Mouse (Mus musculus): ENCODE results near the gene Adgrf5. TPM values are rescaled to one million over a fixed set of nuclear protein-coding genes. Genes with fewer than 3 reads are reported as not detected.
"Not testable (repeated sequence)": the region's sequence is repeated elsewhere in the genome, so short reads cannot be mapped to it uniquely, and the experiment has no call there.

Adgrf5 gene
- 10 to 100 TPM; 74.0 to 89.6 TPM for total RNA-seq (2021)
- long read RNA-seq, experiment 1, full-length matches to known transcripts = 1 of 37 reads
- long read RNA-seq, experiment 1, partial matches to known transcripts = 0 of 37 reads
- long read RNA-seq, experiment 1, other reads (novel, unspliced or antisense) = 36 of 37 reads
- long read RNA-seq, experiment 2, partial matches to known transcripts = 0 of 31 reads
- long read RNA-seq, experiment 2, other reads (novel, unspliced or antisense) = 31 of 31 reads

DNA sequence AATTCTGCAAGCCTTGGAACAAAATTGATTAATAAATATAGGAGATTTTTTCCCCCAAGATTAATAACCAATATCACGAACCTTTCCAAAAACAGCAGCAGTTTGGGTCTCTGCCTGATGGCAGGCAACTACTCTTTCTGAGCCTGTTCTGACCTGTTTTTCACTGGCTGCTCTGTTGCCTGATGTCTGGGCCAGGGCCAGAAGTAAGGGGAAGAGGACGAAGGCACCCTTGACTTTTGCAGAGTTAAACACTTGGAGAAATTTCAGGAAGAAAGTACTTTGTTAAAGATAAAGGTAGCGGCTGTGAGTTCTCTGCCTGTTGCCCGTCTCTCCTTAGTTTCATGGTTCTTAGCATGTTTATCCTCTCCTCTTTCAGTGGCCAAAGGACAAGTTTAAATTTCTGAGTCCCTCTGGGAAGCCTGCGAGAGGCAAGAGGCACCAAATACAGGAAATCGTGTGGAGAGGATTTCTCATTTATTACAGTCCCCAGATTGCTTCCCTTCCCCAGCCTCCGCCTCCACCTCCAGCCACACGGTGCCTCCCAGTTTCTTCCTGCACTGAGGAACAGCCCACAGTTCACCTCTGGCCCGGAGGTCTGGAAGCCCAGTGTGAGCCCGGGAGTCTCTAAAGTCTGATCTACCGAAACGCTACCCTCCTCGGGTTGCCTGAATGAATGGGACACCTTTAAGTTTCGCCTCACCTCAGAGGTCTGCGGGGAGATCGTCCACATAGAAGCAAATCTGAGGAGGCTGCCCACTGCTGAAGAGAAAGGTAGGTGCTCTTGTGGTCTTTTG, at the start of gene Adgrf5:
TSS of gene Adgrf5 (plus strand) at position 626 of the 794 bp plus-strand sequence.
- intact Hi-C loops (cut with DNase I) = loop anchor here (5.0 kb wide), 1 partner anchor 47 kb away; no protein-coding TSS in a partner anchor
- DNase-seq = peak in 1 of 2 experiments; percentile 28

DNA sequence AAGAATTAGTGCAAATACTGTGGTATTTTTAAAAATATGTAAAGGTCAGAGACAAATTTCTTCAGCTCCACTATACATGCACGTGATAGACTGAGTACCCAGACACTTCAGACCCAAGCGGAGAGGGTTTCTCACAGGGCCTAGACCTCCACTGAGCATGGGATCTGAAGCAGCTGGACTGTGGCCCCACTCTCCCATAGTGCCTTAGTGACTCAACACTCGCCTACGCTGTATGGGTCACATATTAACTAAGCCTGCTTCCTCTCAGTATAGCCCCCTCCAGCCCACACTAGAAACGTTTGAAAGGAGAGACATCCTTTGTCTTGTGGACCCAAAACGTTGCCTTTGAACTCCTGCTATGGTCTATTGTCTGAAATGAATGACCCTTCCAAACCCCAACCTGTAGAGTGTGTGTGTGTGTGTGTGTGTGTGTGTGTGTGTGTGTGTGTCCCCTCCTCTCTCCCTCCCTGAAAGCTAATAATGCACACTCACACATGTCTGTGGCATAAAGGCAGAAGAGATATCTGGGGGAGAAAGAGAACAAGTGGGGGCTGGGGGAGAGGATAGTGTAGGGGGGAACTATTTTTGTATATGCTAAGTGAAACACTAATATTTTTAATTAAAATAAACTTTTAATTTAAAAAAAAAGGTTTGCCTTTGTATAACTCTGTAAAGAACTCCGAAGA, 34.1 kb upstream of the Adgrf5 start:
- intact Hi-C loops (cut with DNase I) = loop anchor here (5.0 kb wide), 1 partner anchor 131 kb away; no protein-coding TSS in a partner anchor
- DNase-seq = no peak

DNA sequence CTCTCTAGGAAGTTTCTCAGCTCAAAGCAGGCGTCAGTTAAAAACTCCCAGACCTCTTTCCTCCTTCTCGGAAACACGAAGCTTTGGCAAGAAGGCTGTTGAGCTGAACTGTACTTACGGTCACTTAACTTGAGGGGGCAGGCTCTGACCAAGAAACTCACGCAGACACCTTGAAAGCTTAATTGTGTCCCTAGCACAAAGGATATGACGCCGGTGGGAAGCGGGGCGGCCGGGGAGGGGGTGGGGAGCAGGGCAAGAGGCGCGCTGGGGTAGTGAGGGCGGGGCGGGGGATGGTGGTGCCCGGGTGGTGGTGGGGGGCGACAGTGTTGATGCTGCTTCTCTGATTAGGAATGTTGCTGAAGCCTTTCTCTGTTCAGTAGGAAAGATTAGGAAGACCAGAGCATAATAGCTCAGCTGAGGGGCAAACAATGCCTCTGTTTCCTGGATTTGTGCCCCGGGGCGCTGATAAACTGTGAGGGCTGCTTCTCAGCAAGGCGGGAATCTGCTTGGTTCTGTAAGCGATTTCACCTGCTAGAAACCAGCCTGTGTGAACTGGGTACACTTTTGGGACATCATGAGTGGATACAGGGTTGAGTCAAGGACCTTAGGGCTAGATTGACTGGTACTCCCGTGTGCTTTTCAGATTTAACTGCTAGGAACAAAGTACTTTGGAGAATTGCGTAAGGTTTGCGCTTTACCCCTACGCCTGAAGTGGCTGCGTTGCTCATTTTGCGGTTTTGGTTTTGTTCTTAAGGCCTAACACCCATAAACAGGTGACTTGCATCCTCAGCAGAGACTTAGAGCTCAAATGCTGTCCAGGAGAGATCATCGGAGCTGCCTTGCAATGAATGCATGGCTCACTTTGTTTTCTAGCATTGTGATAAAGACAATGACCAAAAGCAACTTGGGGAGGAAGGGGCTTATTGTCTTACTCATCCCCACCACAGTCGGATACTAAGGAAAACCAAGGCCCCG, 33.2 kb upstream of the Adgrf5 start:
- intact Hi-C loops (cut with DNase I) = loop anchor here (5.0 kb wide), 1 partner anchor 130 kb away; no protein-coding TSS in a partner anchor
- DNase-seq = peak; percentile 15 to 29

DNA sequence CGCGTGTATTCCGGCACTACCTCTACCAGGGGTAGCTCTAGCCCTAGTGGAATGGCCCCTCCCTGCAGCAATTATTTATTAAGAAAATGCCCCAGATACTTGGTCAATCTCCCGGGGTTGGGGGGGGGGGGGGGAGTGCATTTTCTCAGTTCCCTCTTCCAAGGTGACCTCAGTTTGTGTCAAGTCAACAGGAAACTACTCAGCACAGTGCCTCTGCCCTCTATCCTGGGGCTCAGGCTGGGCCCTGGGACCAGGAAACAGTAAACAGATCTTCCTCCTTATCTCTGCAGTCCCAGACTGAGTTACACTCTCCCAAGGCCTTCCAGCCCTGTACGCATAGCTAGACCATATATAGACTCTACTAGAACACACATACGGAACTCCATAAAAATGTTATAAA, 32.4 kb upstream of the Adgrf5 start:
- no peak for DNase-seq
- intact Hi-C loops (cut with DNase I) = loop anchor here (5.0 kb wide), 1 partner anchor 129 kb away; no protein-coding TSS in a partner anchor

DNA sequence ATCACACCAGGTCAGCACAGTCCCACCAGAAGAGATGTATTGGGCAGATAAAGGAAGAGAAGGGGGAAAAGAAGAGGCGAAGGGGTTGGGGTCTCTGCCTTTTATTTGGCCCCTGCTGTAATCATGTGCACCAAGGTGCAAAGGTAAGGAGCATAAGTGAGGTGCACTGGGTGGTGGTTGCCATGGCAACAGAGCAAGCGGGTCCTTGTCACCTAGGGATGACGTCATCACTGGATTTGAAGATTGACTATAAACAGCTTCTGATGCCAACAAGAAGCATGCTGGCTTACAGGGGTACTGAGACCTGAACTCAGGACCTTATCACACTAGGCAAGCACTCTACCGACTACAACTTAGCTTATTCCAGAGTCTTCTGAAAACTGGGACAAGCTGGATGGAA, 31.0 kb upstream of the Adgrf5 start:
- intact Hi-C loops (cut with DNase I) = loop anchor here (5.0 kb wide), 1 partner anchor 128 kb away; no protein-coding TSS in a partner anchor
- DNase-seq = no peak

DNA sequence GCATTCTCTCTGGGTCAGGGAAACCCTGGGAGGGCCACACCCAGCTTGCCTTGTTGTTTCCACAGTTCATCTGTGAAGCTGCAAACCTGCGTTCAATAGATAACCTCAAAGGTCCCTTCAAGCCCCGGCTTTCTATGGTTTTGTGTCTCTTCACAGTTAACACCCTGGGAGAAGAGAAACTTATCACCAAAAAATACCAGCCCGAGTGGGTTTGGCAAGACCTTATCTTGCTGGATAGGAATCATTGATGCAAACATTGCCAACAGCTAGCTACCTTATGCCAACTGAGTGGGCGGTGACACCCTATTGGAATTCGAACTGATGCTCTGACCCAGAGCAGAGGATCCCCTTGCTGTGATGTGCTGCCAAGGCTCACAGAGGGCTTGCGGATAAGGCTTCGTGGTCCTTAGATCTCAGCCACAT, 30.5 kb upstream of the Adgrf5 start:
- intact Hi-C loops (cut with DNase I) = loop anchor here (5.0 kb wide), 1 partner anchor 128 kb away; no protein-coding TSS in a partner anchor
- DNase-seq = no peak

DNA sequence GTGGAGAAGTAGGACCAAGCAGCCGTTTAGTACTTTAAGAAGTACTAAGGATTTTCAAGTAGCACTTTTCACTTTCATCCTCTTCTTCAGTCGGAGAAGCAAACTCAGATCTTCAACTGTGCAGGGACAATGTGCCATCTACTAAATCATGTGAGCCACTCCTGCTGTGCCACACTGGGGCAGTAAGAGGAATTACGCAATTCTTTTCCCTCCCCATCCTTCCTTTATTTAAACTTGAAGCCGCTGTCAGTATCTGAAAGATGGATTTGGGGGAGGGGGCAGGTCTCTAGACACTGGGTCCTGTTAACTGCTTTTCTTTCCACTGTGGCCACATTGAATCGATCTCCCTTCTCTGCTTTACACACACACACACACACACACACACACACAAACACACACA, 27.6 kb upstream of the Adgrf5 start:
- no peak for DNase-seq
- intact Hi-C loops (cut with DNase I) = no loop called here

DNA sequence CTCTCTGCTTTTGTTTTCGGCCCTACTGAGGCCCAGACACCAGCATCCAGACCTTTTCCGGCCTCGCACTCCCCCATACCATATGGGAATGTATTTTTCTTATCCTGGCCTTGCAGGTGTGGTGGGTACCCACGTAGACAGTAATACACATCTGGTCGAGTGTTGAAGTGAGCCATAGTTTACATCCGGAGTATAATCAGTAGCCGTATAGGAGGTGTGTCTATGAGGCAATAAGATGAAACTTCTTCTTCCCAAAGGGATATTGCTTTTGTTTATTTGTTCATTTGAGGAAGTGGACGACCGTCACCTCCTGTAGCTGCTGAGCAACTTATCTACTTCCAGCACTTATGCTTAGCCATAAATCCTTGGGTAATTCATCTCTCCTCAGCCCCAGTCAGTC, 26.2 kb upstream of the Adgrf5 start:
- intact Hi-C loops (cut with DNase I) = no loop called here
- DNase-seq = no peak

DNA sequence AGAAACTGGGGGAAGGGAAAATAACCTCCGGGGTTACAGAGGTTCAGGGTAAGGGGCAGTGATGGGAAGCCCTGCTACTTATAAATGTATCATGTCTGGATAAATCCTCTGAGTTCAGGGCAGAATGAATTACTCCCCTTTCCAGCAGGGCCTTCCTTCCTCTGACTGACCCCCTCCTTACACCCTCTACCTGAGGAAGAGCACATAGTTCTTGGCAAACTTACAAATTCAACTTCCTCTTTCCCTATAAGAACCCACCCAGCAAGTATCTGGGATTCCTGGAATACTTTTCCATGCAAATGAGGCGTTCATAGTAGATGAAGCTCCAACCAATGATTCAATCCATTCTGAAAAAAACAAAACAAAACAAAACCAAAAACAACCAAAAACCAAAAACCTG, 22.6 kb upstream of the Adgrf5 start:
- DNase-seq = no peak
- intact Hi-C loops (cut with DNase I) = no loop called here

DNA sequence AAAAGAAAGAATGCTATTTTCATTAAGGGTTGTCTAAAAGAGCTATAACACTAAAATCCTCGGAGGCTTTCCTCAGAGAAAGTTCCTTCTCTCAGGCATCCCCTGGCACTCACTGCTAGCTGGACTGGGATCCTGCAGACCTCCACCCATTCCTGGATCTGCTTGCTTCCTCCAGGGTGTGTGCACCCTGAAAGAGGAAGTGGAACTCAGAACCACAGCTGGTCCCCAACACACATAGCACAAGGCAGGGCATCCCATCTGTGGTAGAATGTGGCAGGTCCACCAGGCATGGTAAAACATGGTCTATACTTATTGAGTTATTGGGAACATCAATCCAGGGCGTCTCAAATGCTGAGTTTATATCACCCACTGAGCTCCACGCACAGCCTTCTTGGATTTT, 22.0 kb upstream of the Adgrf5 start:
- intact Hi-C loops (cut with DNase I) = no loop called here
- peak in 1 of 2 experiments; percentile 5 for DNase-seq

DNA sequence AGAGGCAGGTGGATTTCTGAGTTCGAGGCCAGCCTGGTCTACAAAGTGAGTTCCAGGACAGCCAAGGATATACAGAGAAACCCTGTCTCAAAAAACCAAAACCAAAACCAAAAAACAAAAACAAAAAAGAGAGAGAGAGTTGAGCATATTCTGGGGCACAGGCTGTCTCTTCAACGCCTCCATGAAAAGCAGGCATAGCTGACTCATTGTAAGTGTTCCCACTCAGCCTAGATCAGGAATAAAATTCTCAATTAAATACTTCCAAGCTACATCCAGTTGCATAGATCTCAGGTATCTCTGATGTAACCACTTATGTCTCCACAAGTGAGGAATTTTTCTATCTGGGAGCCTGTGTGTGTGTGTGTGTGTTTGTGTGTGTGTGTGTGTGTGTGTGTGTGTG, 13.8 kb upstream of the Adgrf5 start:
- intact Hi-C loops (cut with DNase I); DNase-seq: not testable (repeated sequence)

DNA sequence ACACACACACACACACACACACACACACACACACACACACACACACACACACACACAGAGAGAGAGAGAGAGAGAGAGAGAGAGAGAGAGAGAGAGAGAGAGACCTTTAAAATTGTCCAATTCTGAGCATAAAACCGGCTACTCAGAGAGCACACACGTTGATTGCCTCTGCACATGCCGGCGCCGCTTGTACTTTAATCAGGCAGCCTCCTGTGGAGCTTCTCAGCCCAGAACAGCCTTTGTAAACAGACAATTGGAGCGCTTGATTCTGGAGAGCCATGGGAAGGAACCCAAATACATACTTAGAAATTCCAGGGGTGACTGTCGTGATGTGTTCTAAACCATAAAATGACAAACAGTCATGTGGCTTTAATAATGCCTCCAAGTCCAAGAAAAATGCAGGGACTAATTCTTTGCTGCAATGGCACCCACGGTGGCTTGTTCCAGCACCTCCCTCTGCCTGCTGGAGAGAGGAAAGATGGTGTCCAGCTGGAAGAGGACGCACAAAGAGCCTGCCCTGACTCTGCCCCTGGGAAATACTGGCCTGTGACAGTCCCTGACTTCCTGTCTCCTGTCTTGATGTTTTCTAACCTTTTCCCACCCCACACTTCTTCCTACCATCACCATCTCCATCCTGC, 2.2 kb upstream of the Adgrf5 start:
- intact Hi-C loops (cut with DNase I) = no loop called here
- DNase-seq = no peak

DNA sequence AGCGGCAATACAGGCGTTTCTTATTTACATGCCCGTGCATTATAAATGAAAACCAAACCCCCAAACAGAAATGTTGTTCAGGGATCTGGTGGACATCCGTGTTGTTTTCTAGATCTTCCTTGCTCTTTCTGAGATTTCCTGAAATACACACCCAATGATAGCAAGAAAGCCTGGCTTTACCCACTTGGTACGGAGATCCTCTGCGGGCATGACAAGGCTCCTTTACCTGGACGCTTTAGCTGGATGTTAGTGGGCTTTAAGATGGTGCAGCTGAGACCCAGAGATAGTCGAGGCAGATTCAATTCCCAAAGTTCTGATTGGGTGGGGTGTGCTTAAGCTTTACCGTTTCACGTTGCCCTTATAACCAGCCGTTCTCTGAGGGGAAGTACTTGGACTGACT, 770 bp downstream of the Adgrf5 start:
- intact Hi-C loops (cut with DNase I) = loop anchor here (5.0 kb wide), 1 partner anchor 46 kb away; no protein-coding TSS in a partner anchor

DNA sequence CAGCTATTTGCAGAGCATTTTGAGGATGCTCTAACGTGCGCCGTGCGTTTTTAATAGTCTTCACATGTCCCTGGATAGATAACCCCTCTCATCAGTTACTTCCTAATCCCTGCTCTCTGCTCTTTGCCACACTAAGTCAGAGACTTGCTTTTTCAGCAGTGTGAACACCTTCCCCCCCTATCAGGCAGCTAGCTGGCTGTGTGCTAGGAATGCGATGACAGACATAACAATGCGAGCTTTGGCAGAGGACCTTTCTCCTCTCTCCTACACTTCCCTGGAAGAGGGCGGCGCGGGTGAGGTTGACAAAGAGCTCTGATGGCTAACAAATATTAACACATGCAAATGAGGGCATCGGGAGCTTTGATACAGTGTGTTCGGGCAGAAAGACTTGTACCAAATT, 2.1 kb downstream of the Adgrf5 start:
- intact Hi-C loops (cut with DNase I) = loop anchor here (5.0 kb wide), 1 partner anchor 45 kb away; no protein-coding TSS in a partner anchor
- no peak for DNase-seq

More for the DNA sequence above, 770 bp downstream of the Adgrf5 start:
- DNase-seq = no peak

DNA sequence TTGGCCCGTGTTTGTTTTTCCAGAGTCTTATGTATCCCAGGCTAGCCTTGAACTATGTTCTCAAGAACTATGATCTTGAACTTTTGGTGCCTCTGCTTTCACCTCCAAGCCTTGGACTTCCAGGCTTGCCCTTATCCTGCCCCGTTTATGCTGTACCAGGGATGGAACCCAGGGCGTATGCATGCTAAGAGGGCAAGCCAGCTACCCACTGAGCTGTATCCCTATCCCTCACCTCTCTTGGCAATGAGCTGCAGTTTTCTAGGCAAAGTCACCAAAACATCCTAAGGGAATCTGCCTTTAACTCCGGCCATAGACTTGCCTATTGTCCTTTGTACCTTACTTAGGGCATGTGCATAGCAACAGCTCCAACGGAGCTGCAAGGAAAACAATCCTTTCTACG, 2.6 kb downstream of the Adgrf5 start:
- no peak for DNase-seq
- intact Hi-C loops (cut with DNase I) = loop anchor here (5.0 kb wide), 1 partner anchor 44 kb away; no protein-coding TSS in a partner anchor

DNA sequence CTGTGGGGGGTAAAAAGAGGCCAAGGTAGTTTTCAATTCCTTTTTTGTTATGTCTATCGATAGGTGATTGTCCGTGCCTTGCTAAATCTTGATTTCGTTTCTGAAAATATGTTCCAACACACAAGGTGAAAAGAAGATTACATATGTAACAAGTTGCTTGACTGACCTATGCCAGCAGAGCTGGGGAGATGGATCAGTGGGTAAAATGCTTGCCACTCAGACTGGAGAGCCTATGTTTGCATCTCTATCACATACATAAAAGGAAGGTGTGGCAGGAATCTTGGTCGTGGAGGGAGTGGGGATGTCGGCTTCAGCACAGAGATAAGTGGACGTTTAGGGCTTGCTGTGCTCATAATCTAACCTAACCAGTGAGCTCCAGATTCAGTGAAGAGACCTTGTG, 3.7 kb downstream of the Adgrf5 start:
- intact Hi-C loops (cut with DNase I) = loop anchor here (5.0 kb wide), 1 partner anchor 43 kb away; no protein-coding TSS in a partner anchor

DNA sequence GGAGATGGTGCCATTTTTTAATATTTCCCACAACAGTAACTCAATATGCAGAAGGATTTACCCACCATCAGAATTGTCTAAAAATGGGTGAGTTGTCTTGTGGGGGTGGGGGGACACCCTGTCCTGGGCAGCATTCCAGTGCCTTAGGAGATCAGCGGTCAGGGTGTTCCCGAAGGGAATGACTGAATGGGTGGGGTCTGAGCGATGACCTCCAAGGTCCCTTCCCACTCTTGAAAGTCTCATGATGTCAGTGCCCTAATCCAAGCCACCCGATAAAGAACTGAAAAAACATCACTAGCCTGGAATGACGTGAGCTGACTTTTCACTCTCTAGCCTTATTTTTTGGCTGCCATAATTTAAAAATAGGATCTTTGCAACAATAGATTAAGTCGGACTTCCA, 5.0 kb downstream of the Adgrf5 start:
- intact Hi-C loops (cut with DNase I) = no loop called here
- peak in 1 of 2 experiments; percentile 15 for DNase-seq

More for the DNA sequence above, 3.7 kb downstream of the Adgrf5 start:
- DNase-seq = no peak

DNA sequence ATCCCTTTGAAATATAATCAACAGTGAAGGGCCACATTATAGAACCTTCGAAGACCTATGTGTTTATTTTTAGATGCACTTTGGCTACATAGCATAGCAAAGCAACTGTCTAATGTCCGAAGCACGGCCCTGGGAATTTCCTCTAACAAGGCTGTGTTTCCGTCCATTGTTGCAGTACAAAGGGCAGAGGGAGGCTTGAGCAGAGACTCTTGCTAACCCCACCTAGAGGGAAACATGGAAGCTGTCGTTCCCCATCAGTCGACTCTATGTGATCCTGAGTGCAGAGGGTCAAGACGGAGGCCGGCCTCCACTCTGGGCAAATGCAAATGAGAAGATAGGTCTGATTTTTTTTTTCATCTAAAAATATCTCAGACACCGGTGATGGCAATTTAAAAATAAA, 6.2 kb downstream of the Adgrf5 start:
- intact Hi-C loops (cut with DNase I) = no loop called here
- DNase-seq = no peak

DNA sequence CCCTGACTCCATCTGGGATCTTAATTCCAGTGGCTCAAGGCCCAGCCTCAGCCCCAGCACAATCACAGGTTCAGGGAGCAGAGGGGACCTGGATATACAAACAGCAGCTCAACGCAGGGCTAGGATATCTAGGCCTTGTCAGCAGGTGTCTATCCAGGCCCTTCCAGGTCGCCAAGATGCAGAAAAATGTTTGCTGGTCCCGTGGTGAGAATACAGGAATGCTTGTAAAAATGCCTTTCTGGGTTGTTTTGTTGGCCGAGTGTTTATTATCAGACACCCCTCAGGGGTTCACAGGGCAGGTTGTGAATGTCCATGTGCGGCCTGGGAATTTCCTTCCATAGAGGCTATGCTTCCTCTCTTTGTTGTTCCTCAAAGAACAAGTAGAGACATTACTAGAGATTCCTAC, 7.9 kb downstream of the Adgrf5 start:
- DNase-seq = no peak
- intact Hi-C loops (cut with DNase I) = no loop called here
